Mouse (Mus musculus): Measurements from ENCODE around the gene Mybphl.

The Mybphl gene

GRCm38 (mm10) chr3:108372274-108372673 lies 7.6 kb downstream of the Mybphl start:
- no peak for DNase-seq (ENCODE audit: low spot score)

GRCm38 (mm10) chr3:108372691-108373090 lies 8.0 kb downstream of the Mybphl start:
- no peak for DNase-seq (ENCODE audit: low spot score)

- no peak for DNase-seq (ENCODE audit: low spot score)
These were observed 14.4 kb downstream of the Mybphl start for GRCm38 (mm10) chr3:108378875-108379663.

- no peak for DNase-seq (ENCODE audit: low spot score)
These were observed 16.0 kb downstream of the Mybphl start for GRCm38 (mm10) chr3:108380695-108381094.

GRCm38 (mm10) chr3:108381945-108382875 lies 17.5 kb downstream of the Mybphl start:
- DNase-seq (ENCODE audit: low spot score) = no peak

- peak; percentile 86 for DNase-seq (ENCODE audit: low spot score)
These were observed 19.0 kb downstream of the Mybphl start, which contains the start of gene Psrc1 for GRCm38 (mm10) chr3:108383485-108384354. Psrc1 (plus strand) TSS chr3:108383839.

- DNase-seq (ENCODE audit: low spot score) = no peak
These were observed 19.7 kb downstream of the Mybphl start for GRCm38 (mm10) chr3:108384425-108384824.

- DNase-seq (ENCODE audit: low spot score) = no peak
These were observed 21.5 kb downstream of the Mybphl start for GRCm38 (mm10) chr3:108386186-108386585.

- peak; percentile 97 for DNase-seq (ENCODE audit: low spot score)
These were observed 24.4 kb downstream of the Mybphl start for GRCm38 (mm10) chr3:108389111-108389545.

GRCm38 (mm10) chr3:108392299-108392698 lies 27.6 kb downstream of the Mybphl start:
- DNase-seq (ENCODE audit: low spot score) = no peak

GRCm38 (mm10) chr3:108392793-108393192 lies 28.1 kb downstream of the Mybphl start:
- no peak for DNase-seq (ENCODE audit: low spot score)

- no peak for DNase-seq (ENCODE audit: low spot score)
These were observed 33.6 kb downstream of the Mybphl start for GRCm38 (mm10) chr3:108398281-108398680.

- DNase-seq (ENCODE audit: low spot score) = no peak
These were observed 35.7 kb downstream of the Mybphl start for GRCm38 (mm10) chr3:108400442-108400841.

GRCm38 (mm10) chr3:108401692-108402527 lies 37.2 kb downstream of the Mybphl start:
- DNase-seq (ENCODE audit: low spot score) = peak; percentile 61

- no peak for DNase-seq (ENCODE audit: low spot score)
These were observed 37.8 kb downstream of the Mybphl start for GRCm38 (mm10) chr3:108402528-108402920.

GRCm38 (mm10) chr3:108405536-108406305 lies 41.0 kb downstream of the Mybphl start:
- no peak for DNase-seq (ENCODE audit: low spot score)

- DNase-seq (ENCODE audit: low spot score) = no peak
These were observed 41.7 kb downstream of the Mybphl start for GRCm38 (mm10) chr3:108406306-108406885.

- no peak for DNase-seq (ENCODE audit: low spot score)
These were observed 43.9 kb downstream of the Mybphl start for GRCm38 (mm10) chr3:108408517-108409008.

- no peak for DNase-seq (ENCODE audit: low spot score)
These were observed 45.1 kb downstream of the Mybphl start for GRCm38 (mm10) chr3:108409656-108410358.

All from c-Kit-positive CD71-positive TER-119-positive erythroid progenitor cells, embryonic 14.5 days (primary cell).